Mouse (Mus musculus): ENCODE results near the gene Foxi3.

The Foxi3 gene

DNA sequence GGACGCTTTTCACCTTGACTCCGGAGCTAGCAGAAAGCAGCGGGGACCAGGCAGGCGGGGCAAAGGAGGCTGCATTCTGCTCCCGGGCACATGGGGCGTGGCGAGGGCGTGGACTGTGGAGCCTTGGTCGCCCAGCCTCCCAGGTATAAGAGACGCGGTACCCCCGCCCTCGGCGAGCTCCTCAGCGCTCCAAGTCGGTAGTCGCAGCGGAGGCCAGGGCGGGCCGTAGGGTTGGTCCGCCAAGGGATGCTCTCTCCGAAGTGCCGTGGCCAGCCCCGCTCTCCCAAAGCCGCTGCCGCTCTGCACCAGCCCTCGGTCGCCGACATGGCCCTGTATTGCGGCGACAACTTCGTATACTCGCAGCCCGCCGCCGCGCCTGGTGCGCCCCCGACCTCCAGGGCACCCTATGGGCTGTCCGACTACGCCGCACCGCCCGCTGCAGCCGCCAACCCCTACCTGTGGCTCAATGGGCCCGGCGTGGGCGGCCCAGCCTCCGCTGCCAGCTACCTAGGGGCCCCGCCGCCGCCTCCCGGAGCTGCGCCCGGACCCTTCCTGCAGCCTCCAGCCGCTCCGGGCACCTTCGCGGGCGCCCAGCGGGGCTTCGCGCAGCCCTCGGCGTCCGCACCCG, at the start of gene Foxi3:
Gene Foxi3, plus strand, starts transcription at position 247 of the 628 bp plus-strand sequence.
- no peak for DNase-seq (ENCODE audit: low spot score)

DNA sequence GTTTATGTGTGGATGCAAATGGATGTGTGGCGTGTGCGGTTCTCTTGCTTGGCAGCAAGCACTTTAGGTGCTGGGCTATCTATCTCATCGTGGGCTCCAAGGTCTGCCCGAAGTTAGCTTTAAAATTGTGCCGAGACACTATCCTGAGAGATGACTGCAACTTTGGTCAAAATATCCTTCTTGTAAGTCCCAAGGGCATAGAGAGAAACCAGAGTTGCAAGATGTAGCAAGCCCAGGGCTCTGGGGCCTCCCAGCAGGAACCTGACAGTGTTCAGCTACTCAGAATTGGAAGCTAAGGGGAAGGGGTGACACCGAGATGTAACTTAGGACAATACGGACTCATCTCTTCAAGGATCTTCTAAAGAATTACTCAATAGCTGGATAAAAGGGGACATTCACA, 46.8 kb upstream of the Foxi3 start:
- no peak for DNase-seq (ENCODE audit: low spot score)

DNA sequence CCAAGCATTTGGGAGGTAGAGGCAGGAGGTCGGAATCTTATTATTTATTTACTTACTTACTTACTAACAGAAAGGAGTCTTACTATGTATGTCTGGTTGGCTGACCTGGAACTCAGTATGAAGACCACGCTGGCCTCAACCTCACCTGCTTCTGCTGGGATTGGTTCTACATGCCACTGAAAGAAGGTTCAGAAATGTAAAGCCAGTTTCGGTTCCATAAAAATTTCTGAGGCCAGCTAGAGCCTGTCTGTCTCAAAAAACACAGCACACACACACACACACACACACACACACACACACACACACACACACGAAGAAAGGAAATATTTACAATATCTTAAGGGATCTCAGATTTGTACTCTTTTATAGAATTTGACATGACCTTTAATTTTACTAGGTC, 46.0 kb upstream of the Foxi3 start:
- DNase-seq (ENCODE audit: low spot score), result no peak

DNA sequence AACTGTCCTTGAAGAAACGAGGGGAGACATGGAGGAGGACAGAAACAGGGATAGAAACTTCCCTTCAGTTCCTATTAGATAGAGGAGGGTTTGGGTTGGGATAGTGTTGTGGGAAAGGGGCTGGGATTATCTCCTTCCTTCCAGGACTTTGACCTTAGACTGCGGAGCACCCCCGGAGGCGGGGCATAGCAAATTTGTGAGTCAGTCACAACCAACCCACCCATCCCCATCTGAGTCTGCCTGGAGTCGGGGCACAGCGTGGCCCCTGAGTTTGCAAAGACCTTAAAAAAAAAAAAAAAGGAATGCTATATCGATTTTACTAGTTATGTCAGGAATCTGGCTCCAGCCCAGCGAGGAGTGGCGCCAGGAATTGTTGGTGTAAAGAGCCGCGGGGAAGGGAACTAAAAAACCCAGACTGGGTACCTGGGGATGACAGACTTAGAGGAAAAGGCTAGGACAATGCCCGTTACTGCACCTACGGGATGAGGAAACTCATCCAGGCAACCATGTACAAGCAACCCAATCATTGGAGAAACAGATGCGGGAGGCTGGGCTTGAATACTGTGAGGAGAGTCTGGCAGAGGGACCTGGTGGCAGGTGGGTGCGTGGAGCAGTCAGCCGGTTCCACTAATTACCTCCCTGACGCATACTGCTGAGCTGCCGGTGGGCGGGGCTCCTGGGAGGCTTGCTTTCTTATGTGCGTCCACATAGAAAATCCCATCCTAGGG, 44.5 kb upstream of the Foxi3 start:
- no peak for DNase-seq (ENCODE audit: low spot score)

DNA sequence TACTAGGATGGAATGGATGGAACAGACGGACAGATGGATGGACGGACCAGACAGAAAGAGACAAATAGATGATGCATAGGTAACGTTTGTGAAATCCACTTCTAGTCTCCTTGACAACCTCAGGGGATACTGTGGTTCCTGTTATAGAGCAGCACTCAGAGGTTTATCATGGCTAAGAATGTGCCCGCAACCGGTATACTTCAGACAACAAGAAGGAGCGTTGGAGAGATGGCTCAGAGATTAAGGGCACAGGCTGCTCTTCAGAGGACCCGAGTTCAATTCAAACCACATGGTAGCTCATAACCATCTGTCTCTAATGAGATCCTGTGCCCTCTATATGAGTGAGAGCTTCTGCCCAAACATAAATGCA, 44.0 kb upstream of the Foxi3 start:
- DNase-seq (ENCODE audit: low spot score), result no peak

DNA sequence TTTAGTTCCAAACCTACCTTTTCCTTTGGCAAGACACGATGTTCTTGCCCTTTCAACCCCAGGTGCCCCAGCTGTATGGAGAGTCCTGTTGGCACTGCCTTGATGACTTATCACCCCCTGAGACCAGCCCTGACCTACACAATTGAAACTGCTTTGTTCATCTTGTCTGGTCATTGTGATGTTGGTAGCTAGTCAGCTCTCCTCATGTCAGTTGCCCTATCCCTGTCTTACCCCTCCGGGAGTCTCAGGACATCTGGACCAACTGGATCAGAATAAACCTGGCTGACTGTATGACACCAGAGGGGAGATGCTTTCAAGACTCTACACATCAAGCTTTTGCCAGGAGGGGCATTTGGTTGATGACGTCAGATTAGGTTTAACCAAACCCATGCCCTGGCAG, 37.5 kb upstream of the Foxi3 start, which contains the start of gene Tex37:
Gene Tex37, minus strand, starts transcription at position 101 of the 400 bp plus-strand sequence.
- DNase-seq (ENCODE audit: low spot score), result no peak

DNA sequence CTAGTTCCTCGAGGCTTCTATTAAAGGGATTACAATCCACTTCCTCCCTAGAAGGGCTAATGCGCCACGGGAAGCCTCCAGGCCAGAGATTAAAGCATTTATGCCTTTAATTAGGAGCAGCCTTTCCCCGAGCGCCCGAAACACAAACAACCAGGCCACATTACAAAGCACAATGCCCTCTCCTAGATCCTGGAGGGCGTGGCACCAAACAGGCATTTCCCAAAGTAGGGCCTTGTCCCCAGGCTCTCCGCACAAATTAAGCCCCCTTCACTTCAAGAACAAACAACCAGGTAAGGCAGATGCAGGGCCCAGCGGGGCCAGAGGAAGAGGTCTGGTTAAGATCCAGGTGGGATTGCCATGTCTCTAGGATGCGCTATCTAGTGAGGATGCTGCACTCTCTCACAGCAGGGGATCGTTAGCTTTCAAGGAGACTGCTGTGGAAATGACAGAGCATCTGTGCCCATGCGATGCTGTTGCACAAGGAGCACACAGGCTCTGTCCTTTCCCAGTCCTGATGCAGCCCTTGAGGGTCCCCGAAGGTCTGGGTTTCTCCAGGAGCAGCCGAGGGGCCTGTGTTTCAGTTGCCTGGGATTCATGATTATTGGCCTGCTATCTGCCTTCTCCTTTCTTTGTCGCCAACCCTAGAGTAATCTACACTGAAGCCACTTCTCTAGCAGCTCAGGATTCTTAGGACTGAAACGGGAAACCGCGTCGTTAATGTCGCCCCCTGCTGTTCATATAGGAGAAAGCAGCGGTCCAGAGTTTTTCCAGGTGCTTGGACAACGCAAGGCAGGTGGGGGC, 34.9 kb upstream of the Foxi3 start:
- peak; percentile 19 for DNase-seq (ENCODE audit: low spot score)

DNA sequence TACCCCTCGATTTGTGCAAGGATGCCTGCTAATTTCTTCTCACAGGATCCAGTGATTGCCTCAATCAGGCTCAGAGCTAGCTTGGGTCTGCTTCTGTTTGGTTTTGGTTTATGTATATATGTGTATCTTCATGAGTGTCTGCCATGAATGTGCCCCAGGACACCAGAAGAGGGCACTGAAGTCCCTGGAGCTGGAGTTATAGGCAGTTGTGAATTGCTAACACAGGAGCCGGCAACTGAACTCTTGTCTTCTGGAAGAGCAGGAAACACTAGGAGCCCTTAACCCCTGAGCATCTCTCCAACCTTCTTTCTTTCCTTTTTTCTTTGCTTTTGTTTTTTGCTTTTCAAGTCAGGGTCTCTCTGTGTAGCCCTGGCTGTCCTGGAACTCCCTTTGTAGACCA, 24.5 kb upstream of the Foxi3 start:
- DNase-seq (ENCODE audit: low spot score), result no peak

DNA sequence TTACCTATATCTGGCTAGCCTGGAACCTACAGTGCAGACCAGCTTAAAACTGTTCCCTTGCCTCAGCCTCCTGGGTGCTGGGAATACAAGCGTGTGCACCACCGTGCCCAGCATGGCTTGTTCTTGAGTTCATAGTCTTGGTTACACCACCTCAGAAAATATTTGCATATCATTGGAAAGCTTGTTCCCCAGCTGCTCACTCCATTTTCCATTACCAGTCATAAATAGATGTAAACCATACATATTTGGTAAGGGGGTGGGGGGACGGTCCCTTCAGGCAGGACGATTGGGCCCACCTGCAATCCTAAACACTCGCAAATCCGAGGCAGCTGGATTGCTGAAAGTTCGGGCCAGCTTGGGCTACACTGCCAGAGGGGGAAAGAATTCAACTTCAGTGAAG, 3.1 kb upstream of the Foxi3 start:
- no peak for DNase-seq (ENCODE audit: low spot score)

DNA sequence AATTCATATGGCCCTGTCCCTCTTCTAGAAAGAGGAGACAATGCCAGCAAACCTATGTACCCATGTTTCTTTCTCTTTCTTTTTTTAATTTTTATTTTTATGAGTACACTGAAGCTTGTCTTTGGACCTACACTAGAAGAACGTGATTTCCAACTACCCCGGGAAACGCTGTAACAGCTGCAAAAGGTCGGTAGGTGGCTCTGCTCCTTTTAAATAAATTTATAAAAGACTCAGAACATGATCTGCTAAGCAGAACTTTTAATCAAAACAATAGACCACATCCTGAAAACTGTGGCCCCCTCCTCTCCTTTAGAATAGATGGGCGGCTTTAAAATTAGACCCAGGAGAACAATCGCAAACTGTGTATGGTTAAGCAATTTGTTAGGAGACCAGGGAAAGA, 2.3 kb upstream of the Foxi3 start:
- DNase-seq (ENCODE audit: low spot score), result peak; percentile 2

DNA sequence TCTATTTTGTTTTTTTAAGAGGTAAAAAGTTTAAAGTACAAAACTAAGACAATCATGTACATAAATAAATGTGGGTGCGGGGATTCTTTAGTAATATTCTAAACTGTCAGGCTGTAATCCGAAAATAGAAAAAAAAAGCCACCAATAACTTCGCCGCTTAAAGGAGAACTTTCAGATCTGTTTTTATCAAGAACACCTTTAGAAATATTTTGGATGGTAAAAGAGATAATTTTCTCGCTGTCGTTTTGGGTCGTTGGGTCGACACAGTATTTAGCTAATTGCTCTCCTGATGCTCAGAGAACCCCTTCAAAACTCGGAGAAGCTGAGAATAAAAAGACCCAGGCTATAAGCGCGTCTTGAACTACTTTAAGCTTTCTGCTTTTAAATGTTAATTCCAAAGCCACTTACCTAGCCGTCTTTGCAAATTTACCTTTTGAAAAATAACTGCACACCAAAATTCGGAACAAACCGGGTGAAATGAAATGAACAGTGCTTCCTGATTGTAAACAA, 985 bp upstream of the Foxi3 start:
- no peak for DNase-seq (ENCODE audit: low spot score)

DNA sequence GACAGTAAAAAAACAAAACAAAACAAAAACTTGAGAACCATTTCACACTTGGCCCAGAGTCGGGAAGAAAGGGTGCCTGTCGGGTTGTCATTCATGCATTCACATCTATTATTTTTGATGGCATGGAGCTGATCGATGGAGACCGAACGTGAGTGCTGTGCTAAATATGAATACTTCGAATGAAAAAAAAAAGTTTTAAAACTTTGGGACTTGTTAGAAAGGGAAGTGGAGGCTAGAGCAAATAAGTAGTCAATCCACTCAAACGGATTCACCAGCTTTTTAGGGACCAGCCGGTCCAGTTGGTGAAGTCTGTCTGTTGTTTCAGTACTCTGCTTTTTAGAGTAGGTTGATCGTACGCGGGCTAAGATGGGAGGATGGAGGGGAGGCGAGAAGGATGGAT, 490 bp upstream of the Foxi3 start:
- DNase-seq (ENCODE audit: low spot score), result no peak

DNA sequence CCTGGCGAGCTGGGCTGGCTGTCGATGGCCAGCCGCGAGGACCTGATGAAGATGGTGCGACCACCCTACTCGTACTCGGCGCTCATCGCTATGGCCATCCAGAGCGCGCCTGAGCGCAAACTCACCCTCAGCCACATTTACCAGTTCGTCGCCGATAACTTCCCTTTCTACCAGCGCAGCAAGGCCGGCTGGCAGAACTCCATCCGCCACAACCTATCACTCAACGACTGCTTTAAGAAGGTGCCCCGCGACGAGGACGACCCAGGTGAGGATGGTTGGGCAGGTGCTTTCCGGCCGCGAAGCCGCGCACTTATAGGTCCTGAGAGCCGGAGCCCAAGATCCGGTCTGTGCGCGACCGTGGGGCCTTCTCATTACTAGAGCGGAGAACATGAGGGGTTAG, 605 bp downstream of the Foxi3 start:
- DNase-seq (ENCODE audit: low spot score), result no peak

DNA sequence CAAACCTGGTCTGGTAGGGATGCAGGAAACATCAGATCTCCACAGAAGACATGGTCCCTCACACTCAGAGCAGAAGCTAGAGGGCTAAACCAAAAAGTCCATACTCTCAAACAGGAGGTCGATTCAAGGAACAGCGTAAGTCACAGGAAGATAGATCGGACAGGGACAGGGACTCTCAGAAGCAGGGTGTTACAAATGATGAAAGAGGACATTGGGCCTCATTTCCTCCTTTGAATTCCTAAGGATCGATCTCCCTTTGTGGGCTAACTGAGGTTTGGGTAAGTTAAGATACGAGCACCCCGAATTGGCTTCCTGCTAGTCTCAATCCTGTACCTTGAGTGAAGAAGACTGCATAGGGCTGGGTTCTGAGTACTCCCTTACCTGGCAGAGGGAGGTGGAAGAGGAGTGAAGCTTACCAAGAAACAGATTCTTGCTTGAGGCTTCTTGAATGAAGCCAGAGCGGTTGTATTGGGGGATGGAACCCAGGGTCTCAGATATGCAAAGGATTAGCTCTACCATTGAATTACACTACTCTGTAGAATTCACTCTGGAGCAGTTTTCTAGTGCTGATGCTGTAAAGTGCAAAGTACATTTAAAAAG, 1.1 kb downstream of the Foxi3 start:
- no peak for DNase-seq (ENCODE audit: low spot score)

DNA sequence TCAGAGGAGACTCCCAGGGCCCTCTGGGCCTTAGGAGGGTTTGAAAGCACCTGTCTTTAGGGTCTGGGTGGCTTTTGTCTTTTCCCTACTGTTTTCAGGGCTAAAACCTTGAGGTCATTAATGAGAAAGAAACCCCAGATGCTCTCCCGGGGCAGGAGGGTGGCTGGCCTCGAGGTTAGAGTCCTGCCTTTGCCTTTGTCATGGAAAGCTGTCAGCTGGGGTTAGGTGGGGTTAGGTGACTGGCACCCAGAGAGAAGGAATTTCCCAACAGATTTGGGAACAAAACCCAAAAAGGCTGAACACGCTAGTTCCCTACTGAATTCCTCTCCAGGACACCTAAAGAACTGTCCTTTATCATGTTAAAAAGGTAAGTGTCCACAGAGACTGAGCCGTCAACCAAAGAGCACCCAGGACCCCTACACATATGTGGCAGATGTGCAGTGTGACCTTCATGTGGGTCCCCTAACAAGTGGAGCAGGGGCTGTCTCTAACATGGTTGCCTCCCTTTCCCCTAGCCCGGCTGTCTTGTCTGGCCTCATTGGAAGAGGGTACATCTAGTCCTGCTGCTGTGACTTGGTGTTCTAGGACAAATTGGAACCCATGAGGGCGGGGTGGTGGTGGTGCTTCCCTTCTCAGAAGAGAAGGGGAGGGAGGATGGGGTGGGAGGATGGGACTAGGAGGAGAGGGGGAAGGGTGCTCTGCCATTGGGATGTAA, 7.9 kb downstream of the Foxi3 start:
- DNase-seq (ENCODE audit: low spot score), result no peak

DNA sequence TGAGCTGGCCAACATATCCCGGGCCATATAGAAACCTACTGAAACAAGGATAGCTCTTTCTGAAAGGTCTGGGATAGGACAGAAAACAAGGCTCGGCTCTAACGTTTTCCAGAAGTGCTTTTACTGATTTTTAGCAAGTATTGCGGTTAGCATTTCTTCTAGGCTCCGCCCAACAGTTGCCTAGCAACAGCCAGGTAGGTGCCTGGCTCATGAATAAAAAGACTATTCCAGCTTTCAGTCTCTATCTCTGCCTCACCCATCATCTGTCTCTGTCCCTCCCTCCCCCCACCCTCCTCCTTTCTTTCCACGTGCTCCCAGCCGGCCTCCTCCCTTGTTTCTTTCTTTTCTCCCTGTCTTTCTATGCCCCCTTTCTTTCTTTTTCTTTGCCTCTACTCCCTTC, 9.4 kb downstream of the Foxi3 start:
- DNase-seq (ENCODE audit: low spot score), result no peak

DNA sequence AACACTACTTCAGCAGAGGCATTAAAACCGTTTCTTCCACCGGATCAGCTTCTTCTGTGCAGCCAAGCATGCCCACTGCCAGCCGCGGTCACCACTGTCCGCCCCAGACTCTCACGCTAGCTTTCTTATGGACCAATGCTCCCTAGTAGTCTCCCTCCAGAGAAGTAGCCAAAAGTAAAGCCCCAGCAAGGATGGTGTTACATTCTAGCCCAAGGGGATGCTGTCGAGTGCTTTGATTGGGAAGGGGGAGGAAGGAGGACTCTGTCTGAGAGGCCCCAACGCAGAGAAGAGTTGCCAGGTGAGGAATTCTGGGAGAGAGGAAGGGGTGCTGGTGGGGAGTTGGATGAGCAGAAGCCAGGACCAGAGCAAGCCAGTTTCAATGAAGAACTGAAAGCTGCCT, 11.1 kb downstream of the Foxi3 start:
- DNase-seq (ENCODE audit: low spot score), result no peak

DNA sequence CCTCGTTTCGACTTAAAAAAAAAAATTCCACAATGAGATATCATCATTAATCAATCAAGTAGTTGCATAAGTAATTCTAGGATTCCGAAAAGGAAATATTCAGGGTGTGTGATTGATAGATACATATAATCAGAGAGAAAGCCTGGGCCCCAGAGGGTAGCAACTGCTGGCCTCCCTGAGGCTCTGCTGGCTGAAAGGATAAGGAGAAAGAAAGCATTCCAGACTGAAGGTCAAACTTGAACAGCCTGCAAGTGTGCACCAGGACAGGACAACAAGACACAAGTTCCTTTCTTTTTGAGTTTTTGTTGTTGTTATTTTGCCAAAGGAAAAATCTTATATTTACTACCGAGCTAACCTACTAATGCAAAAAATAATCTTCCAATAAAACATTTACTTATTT, 12.0 kb downstream of the Foxi3 start:
- no peak for DNase-seq (ENCODE audit: low spot score)

DNA sequence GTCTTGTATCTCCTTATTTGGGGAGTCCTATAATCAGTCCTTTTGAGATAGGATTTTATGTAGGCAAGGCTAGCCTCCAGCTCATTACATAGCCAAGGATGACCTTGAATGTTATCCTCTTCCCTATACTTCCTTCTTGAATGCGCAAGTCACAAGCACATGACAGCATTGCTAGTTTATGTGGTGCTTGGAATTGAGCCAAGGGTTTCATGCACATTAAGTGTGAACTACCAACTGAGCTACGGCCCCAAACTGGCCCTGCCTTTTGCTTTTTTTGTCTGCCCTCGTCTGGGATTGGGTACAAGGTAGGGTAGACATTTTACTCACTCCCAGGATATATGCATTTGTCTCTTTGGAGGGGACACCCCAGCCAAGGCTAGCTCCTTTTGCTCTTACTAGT, 16.7 kb downstream of the Foxi3 start:
- no peak for DNase-seq (ENCODE audit: low spot score)

DNA sequence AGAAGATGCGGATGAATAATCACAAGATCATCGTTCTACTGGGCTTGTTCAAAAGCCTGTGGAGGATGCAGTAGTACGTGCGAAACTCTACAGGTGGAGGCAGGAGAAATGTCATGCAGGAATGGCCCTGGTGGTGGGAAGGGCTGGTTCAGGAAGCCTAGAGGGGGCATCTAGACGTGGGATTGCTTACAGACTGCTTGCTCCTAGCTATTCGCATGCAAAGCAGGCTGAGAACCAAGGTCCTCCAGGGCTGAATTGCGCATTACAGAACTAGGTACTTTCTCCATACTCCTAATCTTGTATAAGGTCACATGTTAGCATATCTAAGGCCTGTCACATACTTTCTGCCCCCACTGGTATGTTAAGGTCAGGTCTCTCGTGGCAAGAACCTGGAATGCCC, 24.7 kb downstream of the Foxi3 start:
- no peak for DNase-seq (ENCODE audit: low spot score)

DNA sequence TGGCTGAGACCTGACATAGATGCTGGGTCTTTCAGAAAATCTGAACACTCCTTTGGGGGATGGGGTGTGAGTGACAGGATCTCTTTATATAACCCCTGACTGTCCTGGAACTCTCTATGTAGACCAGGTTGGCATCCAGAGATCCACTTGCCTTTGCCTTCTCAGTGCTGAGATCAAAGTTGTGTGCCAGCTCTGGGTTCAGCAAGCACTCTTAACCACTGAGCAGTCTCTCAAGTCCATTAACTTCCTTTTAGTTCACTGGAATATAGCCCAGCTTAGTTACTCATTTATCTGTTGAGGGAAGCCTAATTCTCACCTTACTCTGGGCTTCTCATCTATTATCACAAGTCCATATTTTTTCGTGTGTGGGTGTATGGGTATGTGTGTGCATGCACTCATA, 26.1 kb downstream of the Foxi3 start:
- no peak for DNase-seq (ENCODE audit: low spot score)

DNA sequence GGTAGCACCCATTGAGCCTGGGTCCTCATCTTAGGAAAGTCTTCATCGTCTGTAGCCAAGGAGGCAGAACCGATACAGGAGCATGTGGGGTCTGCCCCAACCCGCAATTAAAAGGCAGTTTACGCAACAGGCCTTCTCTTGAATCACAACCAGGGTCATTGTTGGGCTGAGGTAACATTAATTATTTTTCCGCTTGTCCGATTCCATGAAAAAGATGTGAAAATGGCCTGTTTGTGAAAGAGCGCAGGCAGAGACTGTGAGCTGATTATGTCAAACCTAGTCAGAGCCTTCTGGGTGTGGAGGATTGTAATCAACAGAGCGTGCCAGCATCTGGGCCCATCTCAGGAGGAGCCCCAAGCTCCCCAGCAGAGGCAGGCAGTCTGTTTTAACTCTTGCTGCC, 30.4 kb downstream of the Foxi3 start:
- DNase-seq (ENCODE audit: low spot score), result no peak

All from T-cell, adult 2 months (primary cell).